Mouse (Mus musculus): ENCODE results near the gene BC030867. TPM values are rescaled to one million over a fixed set of nuclear protein-coding genes. Genes with fewer than 3 reads are reported as not detected.

Gene BC030867
- polyA plus RNA-seq (2021; fragmentation: Nextera tagmentation), result 1.4 and 1.6 TPM in 2 replicates
- long read RNA-seq, experiment 1, partial matches to known transcripts, result 3 of 4 reads
- long read RNA-seq, experiment 1, other reads (novel, unspliced or antisense), result 0 of 4 reads
- long read RNA-seq, experiment 2, result 0 reads

DNA sequence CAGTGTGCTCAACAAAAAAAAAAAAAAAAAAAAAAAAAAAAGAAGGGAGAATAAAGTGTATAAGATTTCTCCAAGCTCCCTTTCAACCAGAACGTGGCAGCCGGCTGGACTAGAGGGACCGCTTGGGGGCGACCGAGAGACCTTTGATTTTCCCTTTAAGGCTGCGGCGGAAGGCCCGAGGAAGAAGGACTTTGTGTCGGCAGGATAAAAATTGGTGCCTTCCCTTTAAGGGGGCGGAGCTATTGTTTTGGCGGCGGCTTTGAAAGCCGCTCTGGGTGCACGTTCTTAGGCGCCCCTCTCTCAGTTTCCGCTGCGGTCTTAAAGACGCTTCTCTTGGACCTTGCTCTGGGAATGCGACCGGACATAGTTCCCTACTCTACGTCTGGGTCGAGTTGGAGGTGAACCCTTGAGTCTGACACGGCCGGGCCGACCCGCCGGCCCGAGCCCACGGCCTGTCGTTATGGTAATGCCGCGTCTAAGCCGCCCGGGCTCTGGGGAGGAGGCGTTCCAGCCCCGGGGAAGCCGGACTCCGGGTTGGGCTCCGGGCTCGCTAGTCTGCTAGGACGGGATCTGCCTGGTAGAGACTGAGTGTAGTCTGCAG lies at the start of gene BC030867:
Gene BC030867 (plus strand): TSS at position 253 of the 601 bp plus-strand sequence.

DNA sequence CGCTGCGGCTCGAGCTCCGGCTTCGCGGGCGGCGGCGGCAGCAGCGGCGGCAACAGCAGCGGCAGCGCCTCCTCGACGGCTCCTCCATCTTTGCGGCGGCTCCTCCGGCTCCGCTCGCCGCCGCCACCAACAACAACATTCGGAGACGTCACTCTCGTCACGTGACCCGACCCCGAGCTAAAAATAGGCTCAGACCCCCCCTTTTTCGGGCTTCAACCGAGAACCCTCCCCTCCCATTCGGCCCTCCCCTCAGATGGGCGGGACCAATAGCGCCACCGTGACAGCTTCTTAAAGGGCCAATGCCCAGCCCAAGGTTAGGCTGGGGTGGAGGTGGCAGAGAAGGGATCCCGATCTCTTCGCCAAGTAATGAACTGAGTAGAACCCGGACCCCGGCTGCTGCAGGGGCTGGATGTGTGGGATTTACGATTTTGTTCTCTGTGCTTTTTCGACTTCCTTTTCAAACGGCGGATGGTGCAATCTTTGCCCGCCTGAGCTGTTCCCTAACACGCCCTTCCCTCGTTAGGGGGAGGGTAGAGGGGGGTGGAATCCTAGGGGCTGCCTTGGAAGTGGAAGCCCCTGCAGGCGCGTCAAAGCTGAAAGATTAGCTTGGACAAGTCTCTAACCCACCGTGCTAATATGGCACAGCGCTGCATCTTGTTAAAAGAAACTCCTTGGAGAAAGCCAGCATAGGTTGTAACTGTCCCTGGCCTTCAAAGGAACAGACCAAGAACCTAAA lies 18.5 kb upstream of the BC030867 start, which contains the start of gene Hdac5:
Gene Hdac5 (minus strand): TSS at position 161 of the 736 bp plus-strand sequence.

DNA sequence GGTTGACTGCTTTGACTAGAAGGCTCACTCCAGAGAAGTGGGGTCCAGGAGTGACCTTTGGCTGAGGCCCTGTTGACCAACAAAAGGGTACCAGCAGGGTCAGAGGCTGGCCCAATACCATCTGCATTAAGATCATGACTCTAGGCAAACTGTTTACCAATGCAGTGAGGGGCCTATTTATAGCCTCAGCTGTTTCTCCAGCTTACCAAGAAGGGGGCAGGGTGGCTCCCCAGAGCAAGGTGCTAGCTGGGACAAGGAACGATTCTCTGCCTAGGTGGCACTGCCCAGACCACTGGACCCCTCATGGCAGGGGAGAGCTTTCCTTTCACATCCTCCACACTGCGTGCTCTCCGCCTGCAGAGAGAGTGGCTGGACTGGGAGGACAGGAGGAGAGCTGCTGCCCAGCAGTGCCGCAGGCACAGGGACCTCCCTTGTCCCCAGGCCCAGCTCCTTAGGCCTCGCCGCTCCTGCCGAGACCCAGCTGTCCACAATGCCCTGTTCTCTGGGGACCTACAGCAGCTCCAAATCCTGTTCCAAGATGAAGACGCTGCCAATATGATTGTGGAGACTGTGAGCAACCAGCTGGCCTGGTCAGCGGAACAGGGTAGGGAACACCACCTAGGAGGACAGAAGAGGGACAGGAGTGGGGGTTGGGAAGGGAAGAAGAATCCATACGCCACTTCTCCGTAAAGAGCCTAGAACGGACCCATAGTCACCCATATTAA lies 20.0 kb downstream of the BC030867 start, which contains the start of gene Asb16:
Gene Asb16 (plus strand): TSS at position 224 of the 725 bp plus-strand sequence.

DNA sequence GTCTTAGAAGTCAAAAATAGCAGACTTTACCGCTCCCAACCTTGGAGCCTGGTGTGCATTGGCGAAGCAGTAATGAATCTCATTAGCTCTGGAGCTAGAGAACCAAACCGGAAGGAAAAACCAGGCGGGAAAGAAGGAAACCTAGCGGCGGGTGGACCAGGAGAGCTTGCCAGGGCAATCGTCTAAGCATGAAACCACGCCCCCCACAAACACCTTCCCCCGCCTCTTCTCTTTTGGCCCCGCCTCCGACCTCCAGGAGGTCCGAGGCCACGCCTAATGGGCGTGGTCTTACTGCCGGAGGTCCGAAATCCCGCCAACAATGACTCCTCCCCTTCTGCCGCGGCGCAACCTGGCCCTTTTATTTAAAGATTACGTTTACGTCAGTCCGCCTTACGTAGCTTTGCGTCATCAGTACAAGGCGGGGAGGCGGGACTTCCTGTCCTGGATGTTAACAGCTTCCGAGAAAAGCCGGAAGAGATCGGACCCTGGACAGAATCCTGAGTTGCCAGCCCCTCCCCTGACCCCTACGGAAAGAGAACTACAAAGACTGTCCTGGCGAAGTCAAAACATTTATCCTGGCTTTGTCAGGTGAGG lies 35.9 kb downstream of the BC030867 start, which contains the start of gene Tmub2:
Gene Tmub2 (plus strand): TSS at position 431 of the 594 bp plus-strand sequence.

DNA sequence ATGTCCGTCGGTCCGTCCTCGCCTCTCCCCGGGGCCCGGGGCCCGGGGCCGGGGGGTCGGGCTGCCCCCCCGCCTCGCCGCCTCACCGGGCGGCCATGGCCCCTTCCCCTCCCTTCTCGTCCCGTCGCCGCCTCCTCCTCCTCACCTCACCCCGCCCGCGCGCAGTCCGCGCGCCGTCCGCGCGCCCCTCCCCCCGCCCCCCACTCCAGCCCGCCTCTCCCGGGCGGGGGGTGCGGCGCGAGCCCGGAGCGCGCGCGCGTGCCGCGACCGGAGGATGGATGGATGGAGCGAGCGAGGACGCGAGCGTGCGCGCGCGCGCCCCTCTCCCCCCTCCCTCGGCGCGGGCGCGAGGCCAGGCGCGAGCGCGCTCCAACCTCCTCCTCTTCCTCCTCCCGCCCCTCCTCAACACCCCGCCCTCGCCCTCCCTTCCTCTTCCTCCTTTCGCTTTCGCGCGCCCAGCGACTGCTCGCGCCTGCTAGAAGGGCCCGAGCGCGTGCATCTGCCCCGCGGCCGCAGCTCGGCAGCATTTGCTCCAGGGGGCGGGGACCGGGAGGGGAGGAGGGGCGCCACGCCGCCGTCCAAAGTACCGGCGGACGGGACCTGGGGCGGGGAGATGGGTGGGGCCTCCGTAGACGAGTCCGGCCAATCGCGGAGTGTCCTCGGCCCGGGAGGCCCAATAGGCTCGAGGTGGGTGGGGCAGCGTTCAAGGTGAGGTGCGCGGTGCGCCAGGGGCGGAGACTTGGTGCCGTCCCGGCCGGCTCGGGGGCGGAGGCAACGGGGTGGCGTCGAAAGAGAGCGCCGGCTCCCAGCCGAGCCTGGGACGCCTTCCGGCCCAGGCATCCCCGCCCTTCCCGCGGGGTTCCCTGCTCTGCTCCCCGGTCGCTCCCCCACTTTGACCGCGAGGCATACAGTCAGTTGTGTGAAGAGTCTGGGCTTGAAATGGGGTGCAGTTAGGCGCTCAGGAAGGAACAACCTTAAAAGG lies 48.1 kb downstream of the BC030867 start, which contains the start of gene Atxn7l3:
Gene Atxn7l3 (minus strand): TSS at position 141 of the 982 bp plus-strand sequence.

Other genes with a start within 250 kb of the BC030867 start
- 24.1 and 29.1 TPM in 2 replicates for gene Mpp3, start 220.4 kb upstream of the BC030867 start, polyA plus RNA-seq (2021; fragmentation: Nextera tagmentation)
- 0.13 TPM in 1 of 2 replicates, not detected in the other for gene Cd300lg, start 207.4 kb upstream of the BC030867 start, polyA plus RNA-seq (2021; fragmentation: Nextera tagmentation)
- gene Mpp2, start 160.4 kb upstream of the BC030867 start, polyA plus RNA-seq (2021; fragmentation: Nextera tagmentation), result 31.0 and 37.4 TPM in 2 replicates
- gene Ppy, start 147.6 kb upstream of the BC030867 start, polyA plus RNA-seq (2021; fragmentation: Nextera tagmentation), result not detected in 2 replicates
- not detected in 2 replicates for gene Pyy, start 141.1 kb upstream of the BC030867 start, polyA plus RNA-seq (2021; fragmentation: Nextera tagmentation)
- gene Nags, start 103.4 kb upstream of the BC030867 start, polyA plus RNA-seq (2021; fragmentation: Nextera tagmentation), result 0.06 TPM in 1 of 2 replicates, not detected in the other
- 35.3 and 47.1 TPM in 2 replicates for gene Tmem101, start 92.5 kb upstream of the BC030867 start, polyA plus RNA-seq (2021; fragmentation: Nextera tagmentation)
- gene Lsm12, start 63.6 kb upstream of the BC030867 start, polyA plus RNA-seq (2021; fragmentation: Nextera tagmentation), result 91.0 and 105 TPM in 2 replicates
- gene G6pc3, start 59.3 kb upstream of the BC030867 start, polyA plus RNA-seq (2021; fragmentation: Nextera tagmentation), result 24.1 and 27.0 TPM in 2 replicates
- gene Hdac5, start 18.7 kb upstream of the BC030867 start, polyA plus RNA-seq (2021; fragmentation: Nextera tagmentation), result 47.8 and 66.9 TPM in 2 replicates
- 0.82 and 1.2 TPM in 2 replicates for gene Asb16, start 19.9 kb downstream of the BC030867 start, polyA plus RNA-seq (2021; fragmentation: Nextera tagmentation)
- 81.4 and 90.6 TPM in 2 replicates for gene Tmub2, start 36.0 kb downstream of the BC030867 start, polyA plus RNA-seq (2021; fragmentation: Nextera tagmentation)
- gene Atxn7l3, start 47.7 kb downstream of the BC030867 start, polyA plus RNA-seq (2021; fragmentation: Nextera tagmentation), result 11.1 and 20.7 TPM in 2 replicates
- gene Ubtf, start 70.9 kb downstream of the BC030867 start, polyA plus RNA-seq (2021; fragmentation: Nextera tagmentation), result 42.1 and 43.3 TPM in 2 replicates
- not detected in 2 replicates for gene Slc4a1, start 117.3 kb downstream of the BC030867 start, polyA plus RNA-seq (2021; fragmentation: Nextera tagmentation)
- 53.3 and 211 TPM in 2 replicates for gene Rundc3a, start 144.5 kb downstream of the BC030867 start, polyA plus RNA-seq (2021; fragmentation: Nextera tagmentation)
- 94.9 and 175 TPM in 2 replicates for gene Slc25a39, start 159.1 kb downstream of the BC030867 start, polyA plus RNA-seq (2021; fragmentation: Nextera tagmentation)
- 38.6 and 40.3 TPM in 2 replicates for gene Grn, start 181.4 kb downstream of the BC030867 start, polyA plus RNA-seq (2021; fragmentation: Nextera tagmentation)
- gene Fam171a2, start 198.8 kb downstream of the BC030867 start, polyA plus RNA-seq (2021; fragmentation: Nextera tagmentation), result 0.67 and 7.7 TPM in 2 replicates
- gene Itga2b, start 221.2 kb downstream of the BC030867 start, polyA plus RNA-seq (2021; fragmentation: Nextera tagmentation), result 4.4 and 5.7 TPM in 2 replicates

Measured in left cerebral cortex, adult 6 months (tissue).